Mouse (Mus musculus): ENCODE results near the gene Sec14l5. TPM values are rescaled to one million over a fixed set of nuclear protein-coding genes. Genes with fewer than 3 reads are reported as not detected.

The Sec14l5 gene
- polyA plus RNA-seq, 1 experiment from 2014 or later, result 0.04 TPM

GRCm38 (mm10) chr16:5132401-5132801 is 14.5 kb upstream of the Sec14l5 start, which contains the start of gene Ppl:
TSS of gene Ppl (minus strand) at chr16:5132421.
- no peaks in the 10 kb centered on the region; the same call in 1 of the 2 replicates for H3K27me3 ChIP-seq (ENCODE audit: control insufficient read depth, insufficient read depth, low read length)
- 2% methylated on average over 39 of the region's 39 CpGs for WGBS
- peak within 1 kb of the TSS; percentile 66 for H3K4me2 ChIP-seq (replicated peaks; ENCODE audit: low read depth)
- peak within 1 kb of the TSS; percentile 53 for H3K4me3 ChIP-seq (ENCODE audit: low read depth, low read length)
- no peak for TF ChIP-seq EP300 (optimal IDR thresholded peaks at IDR 0.05)
- peak; percentile 77 for TF ChIP-seq CTCF (IDR thresholded peaks at IDR 0.05; ENCODE audit: low read depth)
- ATAC-seq (ENCODE audit: low FRiP score, low TSS enrichment) (peak; percentile 88), DNase-seq (ENCODE audit: low spot score) (peak; percentile 96)
- H3K9ac ChIP-seq (ENCODE audit: low read length), result peak within 1 kb of the TSS; percentile 69
- peaks cover 7% of the 10 kb centered on the region for H3K4me1 ChIP-seq (replicated peaks; ENCODE audit: control insufficient read depth, insufficient read depth)
- peak within 1 kb of the TSS; percentile 85 for H3K27ac ChIP-seq (replicated peaks)
- H3K36me3 ChIP-seq (ENCODE audit: control insufficient read depth, insufficient read depth, low read length), result no peaks in the 10 kb centered on the region
- H3K9me3 ChIP-seq (ENCODE audit: control insufficient read depth, low read length), result no peaks in the 10 kb centered on the region

GRCm38 (mm10) chr16:5134623-5135330 is 12.1 kb upstream of the Sec14l5 start:
- peak; percentile 15; the same call in 1 of the 2 replicates for TF ChIP-seq CTCF (IDR thresholded peaks at IDR 0.05; ENCODE audit: low read depth)
- peak; percentile 61 for TF ChIP-seq EP300 (optimal IDR thresholded peaks at IDR 0.05)
- Histone ChIP-seq H3K9ac (ENCODE audit: low read length) (no peak overlapping the region; the same call in 1 of the 2 replicates), H3K9me3 (ENCODE audit: control insufficient read depth, low read length) (no peaks in the 10 kb centered on the region), H3K4me3 (ENCODE audit: low read depth, low read length) (no peak overlapping the region), H3K4me1 (replicated peaks; ENCODE audit: control insufficient read depth, insufficient read depth) (peaks cover 7% of the 10 kb centered on the region), H3K36me3 (ENCODE audit: control insufficient read depth, insufficient read depth, low read length) (no peaks in the 10 kb centered on the region), H3K27ac (replicated peaks) (peak overlapping the region; percentile 97), H3K4me2 (replicated peaks; ENCODE audit: low read depth) (no peak overlapping the region), H3K27me3 (ENCODE audit: control insufficient read depth, insufficient read depth, low read length) (no peaks in the 10 kb centered on the region; the same call in 1 of the 2 replicates)
- ATAC-seq (ENCODE audit: low FRiP score, low TSS enrichment) (peak; percentile 36), DNase-seq (ENCODE audit: low spot score) (peak; percentile 73)
- WGBS, result 32% methylated on average over 12 of the region's 14 CpGs

GRCm38 (mm10) chr16:5135551-5136261 is 11.2 kb upstream of the Sec14l5 start:
- DNase-seq (ENCODE audit: low spot score) (peak; percentile 47), ATAC-seq (ENCODE audit: low FRiP score, low TSS enrichment) (no peak; the same call in 1 of the 2 replicates)
- peak overlapping the region; percentile 31; the same call in 1 of the 2 replicates for H3K9ac ChIP-seq (ENCODE audit: low read length)
- TF ChIP-seq CTCF (IDR thresholded peaks at IDR 0.05; ENCODE audit: low read depth) (no peak), EP300 (optimal IDR thresholded peaks at IDR 0.05) (no peak)
- 23% methylated on average over 8 of the region's 8 CpGs for WGBS
- peak overlapping the region; percentile 97 for H3K27ac ChIP-seq (replicated peaks)
- no peaks in the 10 kb centered on the region; the same call in 1 of the 2 replicates for H3K27me3 ChIP-seq (ENCODE audit: control insufficient read depth, insufficient read depth, low read length)
- H3K4me3 ChIP-seq (ENCODE audit: low read depth, low read length), result no peak overlapping the region
- H3K36me3 ChIP-seq (ENCODE audit: control insufficient read depth, insufficient read depth, low read length), result no peaks in the 10 kb centered on the region
- H3K4me1 ChIP-seq (replicated peaks; ENCODE audit: control insufficient read depth, insufficient read depth), result peaks cover 7% of the 10 kb centered on the region
- H3K4me2 ChIP-seq (replicated peaks; ENCODE audit: low read depth), result 0 out of 2 replicates have a peak overlapping the region, but pooled peaks have one; percentile 8
- no peaks in the 10 kb centered on the region for H3K9me3 ChIP-seq (ENCODE audit: control insufficient read depth, low read length)

- peak; percentile 86 for DNase-seq (ENCODE audit: low spot score)
- Histone ChIP-seq H3K9ac (ENCODE audit: low read length) (peak overlapping the region; percentile 23; the same call in 1 of the 2 replicates), H3K4me2 (replicated peaks; ENCODE audit: low read depth) (0 out of 2 replicates have a peak overlapping the region, but pooled peaks have one; percentile 8), H3K36me3 (ENCODE audit: control insufficient read depth, insufficient read depth, low read length) (no peaks in the 10 kb centered on the region), H3K4me3 (ENCODE audit: low read depth, low read length) (no peak overlapping the region), H3K27ac (replicated peaks) (peak overlapping the region; percentile 97), H3K9me3 (ENCODE audit: control insufficient read depth, low read length) (no peaks in the 10 kb centered on the region), H3K27me3 (ENCODE audit: control insufficient read depth, insufficient read depth, low read length) (no peaks in the 10 kb centered on the region; the same call in 1 of the 2 replicates), H3K4me1 (replicated peaks; ENCODE audit: control insufficient read depth, insufficient read depth) (peaks cover 7% of the 10 kb centered on the region)
- peak; percentile 81 for ATAC-seq (ENCODE audit: low FRiP score, low TSS enrichment)
- no peak for TF ChIP-seq CTCF (IDR thresholded peaks at IDR 0.05; ENCODE audit: low read depth)
- peak; percentile 72 for TF ChIP-seq EP300 (optimal IDR thresholded peaks at IDR 0.05)
- WGBS, result 9% methylated on average over 4 of the region's 4 CpGs
Observed at GRCm38 (mm10) chr16:5136505-5136904, 10.4 kb upstream of the Sec14l5 start.

GRCm38 (mm10) chr16:5137006-5137540 is 9.8 kb upstream of the Sec14l5 start:
- Histone ChIP-seq H3K4me1 (replicated peaks; ENCODE audit: control insufficient read depth, insufficient read depth) (peaks cover 7% of the 10 kb centered on the region), H3K9ac (ENCODE audit: low read length) (no peak overlapping the region), H3K36me3 (ENCODE audit: control insufficient read depth, insufficient read depth, low read length) (no peaks in the 10 kb centered on the region), H3K27me3 (ENCODE audit: control insufficient read depth, insufficient read depth, low read length) (no peaks in the 10 kb centered on the region; the same call in 1 of the 2 replicates), H3K4me2 (replicated peaks; ENCODE audit: low read depth) (no peak overlapping the region), H3K9me3 (ENCODE audit: control insufficient read depth, low read length) (no peaks in the 10 kb centered on the region), H3K27ac (replicated peaks) (peak overlapping the region; percentile 97), H3K4me3 (ENCODE audit: low read depth, low read length) (no peak overlapping the region)
- no peak for ATAC-seq (ENCODE audit: low FRiP score, low TSS enrichment)
- no peak for DNase-seq (ENCODE audit: low spot score)
- TF ChIP-seq CTCF (IDR thresholded peaks at IDR 0.05; ENCODE audit: low read depth) (no peak), EP300 (optimal IDR thresholded peaks at IDR 0.05) (no peak)
- WGBS, result 51% methylated on average over 12 of the region's 12 CpGs

All from stomach, postnatal 0 days (tissue).